ENCODE assay signal across 23 mouse cellular contexts in the genomic region with DNA sequence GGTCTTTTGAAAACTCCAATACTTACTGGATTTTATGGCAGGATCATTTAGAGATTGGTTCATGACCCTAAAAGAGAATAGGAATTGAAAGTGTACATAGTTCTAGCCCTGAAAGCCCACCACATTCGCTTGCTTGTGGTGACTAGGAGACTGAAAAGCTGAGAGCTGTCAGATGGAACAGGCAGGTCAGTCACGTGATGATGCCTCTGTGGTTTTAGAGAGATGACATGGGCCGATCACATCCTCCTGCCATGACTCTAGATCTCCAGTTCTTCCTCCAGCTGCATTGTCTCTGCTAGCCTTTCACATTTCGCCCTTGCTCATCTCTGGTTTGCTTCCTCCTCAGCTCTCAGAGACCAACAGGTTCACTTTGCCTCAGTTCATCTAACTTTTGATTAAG.
DNase-seq lines count a peak whose midpoint lies in the region; ATAC-seq and TF ChIP-seq lines count a peak whose summit lies in the region.
"Had no signal": no experiment of that assay in that cellular context is flagged by ENCODE, and none has a peak within 500 bp of the region (broad histone marks: within the 10 kb centered on the region; RNA-seq: fewer than 3 reads in every experiment).

No protein-coding gene starts in this region.

- no peak for ATAC-seq in hindbrain, embryonic 16.5 days
- ATAC-seq: activated CD4-positive, CD25-positive, alpha-beta regulatory T cell, adult 4 months; CD4-positive, CD25-positive, alpha-beta regulatory T cell, adult 4 months; Patski had no signal

- in situ Hi-C loops in CH12.LX (cut with MboI; ENCODE audit: low pct_ligation_motif_present, low pct_unique_long_range_greater_than_20kb, low sequenced_read_pairs): no loop called here

- TF ChIP-seq CTCF in CH12.LX (conservative IDR thresholded peaks at IDR 0.05 in 1 of 2, IDR thresholded peaks at IDR 0.05 in 1 of 2; ENCODE audit: low read depth in 2 of 2, low read length in 2 of 2) (no peak), MEL (IDR thresholded peaks at IDR 0.05 in 2 of 3, conservative IDR thresholded peaks at IDR 0.05 in 1 of 3; ENCODE audit: control insufficient read depth in 1 of 3, insufficient read depth in 1 of 3, low read depth in 2 of 3, low read length in 3 of 3, poor library complexity in 1 of 3, severe bottlenecking in 1 of 3) (no peak)

- DNase-seq in A20 (ENCODE audit: low read depth, low spot score) (peak; percentile 45), CH12.LX (ENCODE audit: extremely low read depth) (peak; percentile 70), MEL (ENCODE audit: low read depth, low spot score) (no peak)
- DNase-seq in adrenal gland, postnatal 36 days: no peak
- DNase-seq in testis, postnatal 14 days (ENCODE audit: low spot score): no peak
- DNase-seq: adrenal gland, adult 2 months; adrenal gland, adult 8-10 months; adrenal gland, postnatal 10 days; adrenal gland, postnatal 14 days; adrenal gland, postnatal 25 days; B cell, adult 2 months; cerebellum, adult 11 months; cerebellum, adult 11-12 months; cerebellum, adult 18-20 months; cerebellum, adult 2 months; cerebellum, adult 8-10 months; cerebellum, adult 9-10 months; cerebellum, adult 9-11 months had no signal

- H3K9ac ChIP-seq in CH12.LX (ENCODE audit: insufficient read depth, low read depth) (no peak overlapping the region), MEL (ENCODE audit: control insufficient read depth, low read depth, low read length, poor library complexity, severe bottlenecking) (no peak overlapping the region)
- H3K9ac ChIP-seq in hindbrain, embryonic 16.5 days (ENCODE audit: low read depth, low read length): no peak overlapping the region

- TF ChIP-seq POLR2A in CH12.LX (IDR thresholded peaks at IDR 0.05; ENCODE audit: low read depth, low read length) (no peak), MEL (IDR thresholded peaks at IDR 0.05; ENCODE audit: control insufficient read depth in 1 of 2, insufficient read depth in 1 of 2, low read depth in 1 of 2, low read length in 2 of 2, poor library complexity in 1 of 2) (no peak)

- H3K27ac ChIP-seq in CH12.LX (ENCODE audit: insufficient read depth, low read depth) (no peak overlapping the region), MEL (ENCODE audit: control insufficient read depth, low read depth, low read length) (no peak overlapping the region)
- H3K27ac ChIP-seq in hindbrain, embryonic 16.5 days (ENCODE audit: low read depth, low read length): no peak overlapping the region

- no peaks in the 10 kb centered on the region for H3K36me3 ChIP-seq in CH12.LX (replicated peaks in 1 of 2; ENCODE audit: control insufficient read depth in 1 of 2, insufficient read depth in 1 of 2, low read length in 1 of 2)
- H3K36me3 ChIP-seq in MEL (ENCODE audit: control insufficient read depth in 1 of 2, insufficient read depth in 2 of 2, low read length in 2 of 2): no peaks in the 10 kb centered on the region
- no peaks in the 10 kb centered on the region for H3K36me3 ChIP-seq in hindbrain, embryonic 16.5 days (ENCODE audit: control insufficient read depth, insufficient read depth, low read length)
- H3K36me3 ChIP-seq: G1E had no signal

- H3K27me3 ChIP-seq in CH12.LX (replicated peaks) (no peaks in the 10 kb centered on the region), MEL (ENCODE audit: control insufficient read depth in 1 of 2, insufficient read depth in 2 of 2, low read length in 2 of 2) (no peaks in the 10 kb centered on the region; a peak in 1 of 4 replicates)
- no peaks in the 10 kb centered on the region for H3K27me3 ChIP-seq in hindbrain, embryonic 16.5 days (replicated peaks; ENCODE audit: control insufficient read depth, insufficient read depth, low read length)
- H3K27me3 ChIP-seq: Patski had no signal

- H3K79me2 ChIP-seq in CH12.LX (replicated peaks; ENCODE audit: control insufficient read depth, extremely low read depth, insufficient read depth, poor library complexity, severe bottlenecking) (no peaks in the 10 kb centered on the region), MEL (ENCODE audit: control insufficient read depth, insufficient read depth, low read length, poor library complexity) (no peaks in the 10 kb centered on the region)

- H3K4me1 ChIP-seq in CH12.LX (ENCODE audit: control insufficient read depth in 1 of 2, insufficient read depth in 2 of 2): peaks cover 0 to 13% of the 10 kb centered on the region in 2 experiments; a peak in 2 of 4 replicates
- H3K4me1 ChIP-seq in MEL (ENCODE audit: control insufficient read depth in 1 of 2, insufficient read depth in 2 of 2, low read length in 2 of 2): no peaks in the 10 kb centered on the region
- H3K4me1 ChIP-seq in hindbrain, embryonic 16.5 days (ENCODE audit: control insufficient read depth, insufficient read depth, low read depth, low read length): no peaks in the 10 kb centered on the region

- H3K9me3 ChIP-seq in CH12.LX (replicated peaks; ENCODE audit: low read length): no peaks in the 10 kb centered on the region
- no peaks in the 10 kb centered on the region for H3K9me3 ChIP-seq in MEL (replicated peaks; ENCODE audit: insufficient read depth, low read length)
- no peaks in the 10 kb centered on the region for H3K9me3 ChIP-seq in hindbrain, embryonic 16.5 days (ENCODE audit: control insufficient read depth, low read length)
- H3K9me3 ChIP-seq: G1E had no signal

- H3K4me3 ChIP-seq in CH12.LX (replicated peaks in 1 of 3; ENCODE audit: low read depth in 2 of 3, low read length in 2 of 3, poor library complexity in 1 of 3) (no peak overlapping the region), MEL (ENCODE audit: control insufficient read depth in 1 of 2, insufficient read depth in 1 of 2, low read depth in 2 of 2, low read length in 2 of 2) (no peak overlapping the region)
- H3K4me3 ChIP-seq in hindbrain, embryonic 16.5 days (ENCODE audit: low read length): no peak overlapping the region

- H3K4me2 ChIP-seq in CH12.LX (ENCODE audit: insufficient read depth, low read depth, poor library complexity, severe bottlenecking): no peak overlapping the region
- no peak overlapping the region for H3K4me2 ChIP-seq in hindbrain, embryonic 16.5 days (ENCODE audit: low read length)

- TF ChIP-seq EP300 in CH12.LX (IDR thresholded peaks at IDR 0.05; ENCODE audit: low read length) (no peak), MEL (IDR thresholded peaks at IDR 0.05; ENCODE audit: low read depth in 1 of 2, low read length in 2 of 2) (no peak)

- dilution Hi-C loops in CH12.LX (cut with MboI; ENCODE audit: extremely low pct_ligation_motif_present, extremely low pct_unique_long_range_greater_than_20kb, low sequenced_read_pairs): no loop called here

- no peak for TF ChIP-seq RAD21 in CH12.LX (IDR thresholded peaks at IDR 0.05; ENCODE audit: low read depth, low read length)
- no peak for TF ChIP-seq RAD21 in MEL (IDR thresholded peaks at IDR 0.05; ENCODE audit: low read depth, low read length)

- 88% methylated on average over 4 of the region's 4 CpGs for WGBS in hindbrain, embryonic 16.5 days

TF ChIP-seq in CH12.LX, 34 proteins besides CTCF, POLR2A, EP300 and RAD21 (continues in another document):
- no peak for TF ChIP-seq ZC3H11A (IDR thresholded peaks at IDR 0.05; ENCODE audit: low read depth, low read length)
- TF ChIP-seq ZKSCAN1 (IDR thresholded peaks at IDR 0.05; ENCODE audit: borderline replicate concordance, low read depth, low read length): no peak
- TF ChIP-seq JUND (conservative IDR thresholded peaks at IDR 0.05; ENCODE audit: low read depth, low read length): no peak
- no peak for TF ChIP-seq MEF2A (IDR thresholded peaks at IDR 0.05; ENCODE audit: borderline replicate concordance, low read depth, low read length)
- TF ChIP-seq GABPA (IDR thresholded peaks at IDR 0.05; ENCODE audit: insufficient replicate concordance, low read depth, low read length): no peak
- TF ChIP-seq SIN3A (IDR thresholded peaks at IDR 0.05; ENCODE audit: low read length): no peak
- no peak for TF ChIP-seq PAX5 (IDR thresholded peaks at IDR 0.05; ENCODE audit: low read length)
- TF ChIP-seq TBP (conservative IDR thresholded peaks at IDR 0.05; ENCODE audit: low read depth, low read length): no peak
- TF ChIP-seq NRF1 (IDR thresholded peaks at IDR 0.05; ENCODE audit: low read depth, low read length): no peak
- no peak for TF ChIP-seq MYC (IDR thresholded peaks at IDR 0.05; ENCODE audit: low read depth, low read length)
- TF ChIP-seq POLR2AphosphoS2 (IDR thresholded peaks at IDR 0.05; ENCODE audit: low read depth, low read length): no peak
- no peak for TF ChIP-seq ZNF384 (IDR thresholded peaks at IDR 0.05; ENCODE audit: low read depth, low read length)
- no peak for TF ChIP-seq MAFK (IDR thresholded peaks at IDR 0.05; ENCODE audit: insufficient replicate concordance, low read length)
- TF ChIP-seq KAT2A (IDR thresholded peaks at IDR 0.05; ENCODE audit: insufficient replicate concordance, low read length): no peak
- TF ChIP-seq NELFE (IDR thresholded peaks at IDR 0.05; ENCODE audit: low read depth, low read length): no peak
- TF ChIP-seq USF1 (IDR thresholded peaks at IDR 0.05; ENCODE audit: low read depth, low read length): peak; percentile 64

TF ChIP-seq in MEL, 35 proteins besides CTCF, POLR2A, EP300 and RAD21:
- TF ChIP-seq POLR2AphosphoS2 (IDR thresholded peaks at IDR 0.05; ENCODE audit: low read length): no peak
- TF ChIP-seq NRF1 (IDR thresholded peaks at IDR 0.05; ENCODE audit: insufficient read depth, low read depth, low read length, poor library complexity, severe bottlenecking): no peak
- peak; percentile 56 for TF ChIP-seq USF1 (IDR thresholded peaks at IDR 0.05; ENCODE audit: low read depth, low read length)
- no peak for TF ChIP-seq ZC3H11A (IDR thresholded peaks at IDR 0.05; ENCODE audit: low read depth, low read length)

Comparison
In these comparisons a context has a peak if more than half of its experiments do, and no peak if none do; other contexts are left out.
1. DNase-seq: peak in A20 (single experiment) and CH12.LX (single experiment); none in MEL (single experiment), adrenal gland, postnatal 36 days (0 of 2) and testis, postnatal 14 days (single experiment).